Mouse (Mus musculus): Measurements from ENCODE around the gene Gm6583.

DNA sequence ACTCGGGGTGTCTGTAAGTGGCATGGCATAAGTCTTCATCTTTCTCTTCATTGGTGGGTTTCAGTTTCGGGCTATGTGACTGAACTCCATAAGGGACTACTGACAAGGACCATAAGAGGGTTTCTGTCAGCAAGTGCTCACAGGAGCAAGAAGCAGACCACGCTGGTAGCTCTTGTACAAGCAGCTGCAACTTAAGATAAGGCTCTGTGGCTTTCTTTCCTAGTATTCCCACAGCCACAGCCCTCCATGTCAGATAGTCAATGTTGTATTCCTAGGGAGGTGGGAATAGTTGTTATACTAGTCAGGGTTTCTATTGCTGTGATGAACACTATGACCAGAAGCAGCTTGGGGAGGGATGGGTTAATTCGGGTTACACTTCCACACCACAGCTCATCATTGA, 3.7 kb upstream of the Gm6583 start:
- TF ChIP-seq CTCF (IDR thresholded peaks at IDR 0.05; ENCODE audit: extremely low read depth, insufficient read depth, insufficient read length, insufficient replicate concordance) (no peak), POLR2A (IDR thresholded peaks at IDR 0.05; ENCODE audit: low read depth, low read length) (no peak)
